Mouse (Mus musculus) cerebellum, postnatal 4 days (tissue): ENCODE measurements at regions not wholly inside any gene's neighbourhood (a gene's known extent, or its start where the extent isn't known, plus 50 kb on each side); places are given as distances from the start of the nearest gene placed in this dataset.
"Not testable (repeated sequence)": the region's sequence is repeated elsewhere in the genome, so short reads cannot be mapped to it uniquely, and the experiment has no call there.

Experiments
- DNase-seq, 2 experiments: peaks; one replicate each; pipeline ENCODE4 v3.0.0; 2022; ENCODE audit warnings: low spot score in 2 of 2, mixed read lengths in 1 of 2

- no peak for DNase-seq
Observed at GRCm38 (mm10) chr12:113423736-113424597, 65.3 kb upstream of the Adam6b start.

GRCm38 (mm10) chr12:113424598-113425208, 64.6 kb upstream of the Adam6b start:
- not testable (repeated sequence) for DNase-seq

- DNase-seq = no peak
Observed at GRCm38 (mm10) chr12:113425209-113426070, 63.9 kb upstream of the Adam6b start.

- DNase-seq = no peak
Observed at GRCm38 (mm10) chr12:113426636-113427035, 62.7 kb upstream of the Adam6b start.

GRCm38 (mm10) chr12:113427339-113427738, 62.0 kb upstream of the Adam6b start:
- no peak for DNase-seq

GRCm38 (mm10) chr12:113428461-113428860, 60.9 kb upstream of the Adam6b start:
- no peak for DNase-seq

- no peak for DNase-seq
Observed at GRCm38 (mm10) chr12:113428901-113429300, 60.4 kb upstream of the Adam6b start.

GRCm38 (mm10) chr12:113430340-113430739, 59.0 kb upstream of the Adam6b start:
- DNase-seq = no peak
